Mouse (Mus musculus) midbrain, embryonic 12.5 days (tissue): ENCODE data around the gene Ntn1. TPM values are rescaled to one million over a fixed set of nuclear protein-coding genes. Genes with fewer than 3 reads are reported as not detected.

Source experiments
- ATAC-seq: fragments of 200-750 bp; cut with Nextera tagmentation; 2 replicates; pipeline ENCODE4 v1.8.0; 2017; ENCODE audit warnings: low read depth, moderate TSS enrichment, moderate library complexity; ENCODE audit not compliant: low FRiP score
- H3K27ac ChIP-seq: fragments of 300-500 bp; sonication (generic); replicated peaks from 2 replicates; pipeline ENCODE4 v1.5.1; 2016; ENCODE audit warnings: mild to moderate bottlenecking
- H3K27me3 ChIP-seq: fragments of 300-500 bp; sonication (generic); 2 replicates; pipeline ENCODE4 v1.6.1; 2016; ENCODE audit warnings: mild to moderate bottlenecking
- H3K36me3 ChIP-seq: fragments of 300-500 bp; sonication (generic); 2 replicates; pipeline ENCODE4 v1.6.1; 2016
- H3K4me1 ChIP-seq: fragments of 300-500 bp; sonication (generic); 2 replicates; pipeline ENCODE4 v1.6.1; 2016
- H3K4me2 ChIP-seq: fragments of 300-500 bp; sonication (generic); replicated peaks from 2 replicates; pipeline ENCODE4 v1.6.1; 2016; ENCODE audit warnings: mild to moderate bottlenecking, moderate library complexity
- H3K4me3 ChIP-seq: fragments of 300-500 bp; sonication (generic); 2 replicates; pipeline ENCODE4 v1.5.1; 2016; ENCODE audit warnings: mild to moderate bottlenecking
- H3K9ac ChIP-seq: fragments of 300-500 bp; sonication (generic); replicated peaks from 2 replicates; pipeline ENCODE4 v1.6.1; 2016; ENCODE audit warnings: mild to moderate bottlenecking, moderate library complexity
- H3K9me3 ChIP-seq: fragments of 300-500 bp; sonication (generic); 2 replicates; pipeline ENCODE4 v1.6.1; 2016; ENCODE audit warnings: mild to moderate bottlenecking
- WGBS: fragments of 180-500 bp; shearing (Covaris S2); methylation state at CpG from one replicate; pipeline ENCODE4 v1.1.7; 2016; 5-methylcytosine and 5-hydroxymethylcytosine counted together
- polyA plus RNA-seq: library from polyadenylated mRNA; unstranded; fragments of >200 nt; fragmentation: Nextera tagmentation; extraction: Ambion mirVana; gene quantifications from 2 replicates; pipeline ENCODE4 v1.2.1, GENCODE M21; 2016

Gene Ntn1
- polyA plus RNA-seq, 1 experiment from 2014 or later = 34.6 TPM

- H3K9ac ChIP-seq = 0 out of 2 replicates have a peak overlapping the region, but pooled peaks have one; percentile 4
- no peaks in the 10 kb centered on the region for H3K9me3 ChIP-seq
- H3K27ac ChIP-seq = peak overlapping the region; percentile 72
- H3K4me2 ChIP-seq = peak overlapping the region; percentile 25; the same call in 1 of the 2 replicates
- H3K27me3 ChIP-seq = peaks cover 72% of the 10 kb centered on the region
- 33% methylated on average over 16 of the region's 16 CpGs for WGBS
- H3K4me1 ChIP-seq = peaks cover 28% of the 10 kb centered on the region
- peak; percentile 58 for ATAC-seq
- H3K4me3 ChIP-seq = no peak overlapping the region
- H3K36me3 ChIP-seq = no peaks in the 10 kb centered on the region
Measured at GRCm38 (mm10) chr11:68244254-68244991, 156.2 kb downstream of the Ntn1 start.

GRCm38 (mm10) chr11:68239756-68240155, 160.9 kb downstream of the Ntn1 start:
- Histone ChIP-seq H3K4me2 (no peak overlapping the region), H3K36me3 (0 out of 2 replicates have a peak, but pooled peaks cover 6% of the 10 kb centered on the region), H3K9ac (no peak overlapping the region), H3K4me3 (no peak overlapping the region), H3K4me1 (peaks cover 18% of the 10 kb centered on the region), H3K27ac (no peak overlapping the region), H3K27me3 (peaks cover 70% of the 10 kb centered on the region), H3K9me3 (no peaks in the 10 kb centered on the region)
- 13% methylated on average over 5 of the region's 5 CpGs for WGBS
- ATAC-seq = peak; percentile 23; the same call in 1 of the 2 replicates

DNA sequence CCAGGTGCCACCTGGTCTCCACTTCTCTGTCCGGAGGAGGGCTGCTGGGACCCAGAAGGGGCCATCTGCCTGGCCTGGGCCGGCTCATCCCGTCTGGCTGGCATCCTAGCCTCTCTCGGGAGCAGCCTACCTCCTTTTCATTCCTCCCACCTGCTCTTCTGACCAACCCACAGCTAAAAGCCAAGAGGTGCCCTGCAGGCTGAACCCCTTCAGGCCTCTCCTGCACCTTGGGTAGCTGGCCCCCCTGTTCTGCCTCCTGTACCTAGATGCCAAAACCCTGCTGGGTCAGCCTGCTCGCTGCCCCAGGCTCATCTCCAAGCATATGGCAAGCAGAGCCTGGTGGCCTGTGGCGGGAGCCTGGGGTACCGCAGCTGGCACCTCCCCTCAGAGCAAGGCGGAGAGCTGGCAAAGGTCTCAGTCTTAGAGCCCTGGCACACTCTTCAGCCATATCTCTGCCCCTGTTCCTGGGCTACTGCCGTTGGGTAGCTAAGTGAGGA, 167.1 kb downstream of the Ntn1 start:
- ATAC-seq = no peak
- H3K27ac ChIP-seq = no peak overlapping the region
- H3K27me3 ChIP-seq = peaks cover 70% of the 10 kb centered on the region
- H3K4me3 ChIP-seq = no peak overlapping the region
- no peak overlapping the region for H3K4me2 ChIP-seq
- 0 out of 2 replicates have a peak, but pooled peaks cover 6% of the 10 kb centered on the region for H3K36me3 ChIP-seq
- H3K4me1 ChIP-seq = peaks cover 10% of the 10 kb centered on the region
- 90% methylated on average over 9 of the region's 9 CpGs for WGBS
- no peaks in the 10 kb centered on the region for H3K9me3 ChIP-seq
- H3K9ac ChIP-seq = no peak overlapping the region

DNA sequence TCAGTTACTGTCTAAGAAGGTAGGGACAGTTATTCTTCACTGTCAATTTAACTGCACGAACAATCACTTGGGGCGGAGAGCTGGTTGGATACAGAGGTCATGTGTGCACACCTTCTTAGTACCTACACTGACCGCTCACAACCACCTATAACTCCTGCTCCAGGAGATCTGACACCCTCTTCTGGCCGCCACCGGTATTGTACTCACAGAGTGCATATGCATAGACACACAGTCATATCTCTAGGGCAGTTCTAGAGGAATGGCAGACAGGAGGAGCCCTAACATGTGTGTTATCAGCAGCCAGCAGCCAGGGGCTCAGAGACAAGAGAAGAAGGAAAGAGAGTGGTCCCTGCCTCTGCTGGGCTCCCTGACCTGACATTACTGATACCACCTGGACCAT, 169.1 kb downstream of the Ntn1 start:
- Histone ChIP-seq H3K4me1 (peaks cover 16% of the 10 kb centered on the region), H3K27me3 (peaks cover 60% of the 10 kb centered on the region), H3K27ac (no peak overlapping the region), H3K9me3 (no peaks in the 10 kb centered on the region), H3K4me2 (no peak overlapping the region), H3K36me3 (no peaks in the 10 kb centered on the region), H3K9ac (no peak overlapping the region), H3K4me3 (no peak overlapping the region)
- ATAC-seq = no peak
- 97% methylated on average over 5 of the region's 5 CpGs for WGBS

DNA sequence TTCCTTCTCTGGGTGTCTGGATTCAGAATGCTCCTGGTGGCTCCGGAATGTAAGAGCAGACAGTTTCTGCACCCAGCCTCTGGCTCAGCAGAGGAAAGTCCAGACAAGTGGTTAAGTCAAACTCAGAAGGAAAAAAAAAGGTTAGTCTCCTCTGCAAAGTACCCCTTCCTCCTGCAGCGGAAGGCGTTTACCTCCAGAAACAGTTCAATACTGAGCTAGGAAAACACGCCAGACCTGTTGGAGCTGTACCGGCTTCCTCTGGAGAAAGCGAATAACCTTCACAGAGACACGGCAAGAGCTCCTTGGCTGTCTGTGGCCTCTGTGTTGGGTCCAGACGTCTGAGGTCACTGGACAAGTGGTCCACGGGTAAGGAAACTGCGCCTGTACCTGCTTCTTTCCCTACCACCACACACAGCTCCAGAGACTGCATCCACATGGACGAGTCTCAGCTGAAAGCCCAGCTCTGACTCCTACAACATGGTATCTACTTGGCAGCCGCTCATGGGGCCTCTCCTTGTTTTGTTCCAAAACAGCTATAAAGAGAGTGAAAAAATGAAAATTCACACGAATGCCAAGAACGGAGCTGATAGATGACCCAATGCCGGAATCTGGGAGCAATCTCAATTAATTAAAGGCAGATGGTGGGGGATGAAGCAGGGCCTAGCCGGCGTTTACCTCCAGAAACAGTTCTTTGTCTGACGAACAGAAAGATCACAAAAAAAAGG, 171.5 kb downstream of the Ntn1 start:
- WGBS = 60% methylated on average over 18 of the region's 18 CpGs
- Histone ChIP-seq H3K4me3 (no peak overlapping the region), H3K27me3 (peaks cover 47% of the 10 kb centered on the region), H3K4me2 (no peak overlapping the region), H3K9me3 (no peaks in the 10 kb centered on the region), H3K27ac (no peak overlapping the region), H3K4me1 (peaks cover 23% of the 10 kb centered on the region), H3K9ac (no peak overlapping the region), H3K36me3 (no peaks in the 10 kb centered on the region)
- no peak for ATAC-seq

DNA sequence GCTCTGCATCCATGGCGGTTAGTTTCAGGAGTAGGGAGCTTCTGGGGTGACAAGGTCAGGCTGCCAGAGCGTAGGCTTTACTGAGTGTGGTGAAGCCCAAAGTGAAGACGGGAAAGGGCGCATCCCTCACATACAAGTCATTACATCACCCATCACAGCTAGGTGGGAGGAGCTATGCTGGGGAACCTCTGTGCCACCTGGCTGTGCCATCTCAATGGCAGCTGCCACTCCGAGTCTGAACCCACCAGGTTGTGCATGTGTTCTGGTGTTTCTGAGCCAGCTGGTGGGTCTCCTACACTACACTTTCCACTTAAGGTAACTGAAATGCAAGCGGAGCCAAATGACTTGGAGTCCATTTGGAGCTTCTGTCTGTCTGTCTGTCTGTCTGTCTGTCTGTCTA, 172.8 kb downstream of the Ntn1 start:
- H3K4me3 ChIP-seq = no peak overlapping the region
- WGBS = 83% methylated on average over 6 of the region's 6 CpGs
- H3K9ac ChIP-seq = no peak overlapping the region
- H3K9me3 ChIP-seq = no peaks in the 10 kb centered on the region
- peaks cover 43% of the 10 kb centered on the region for H3K27me3 ChIP-seq
- H3K36me3 ChIP-seq = no peaks in the 10 kb centered on the region
- peaks cover 27% of the 10 kb centered on the region for H3K4me1 ChIP-seq
- H3K27ac ChIP-seq = no peak overlapping the region
- no peak overlapping the region for H3K4me2 ChIP-seq
- no peak for ATAC-seq

DNA sequence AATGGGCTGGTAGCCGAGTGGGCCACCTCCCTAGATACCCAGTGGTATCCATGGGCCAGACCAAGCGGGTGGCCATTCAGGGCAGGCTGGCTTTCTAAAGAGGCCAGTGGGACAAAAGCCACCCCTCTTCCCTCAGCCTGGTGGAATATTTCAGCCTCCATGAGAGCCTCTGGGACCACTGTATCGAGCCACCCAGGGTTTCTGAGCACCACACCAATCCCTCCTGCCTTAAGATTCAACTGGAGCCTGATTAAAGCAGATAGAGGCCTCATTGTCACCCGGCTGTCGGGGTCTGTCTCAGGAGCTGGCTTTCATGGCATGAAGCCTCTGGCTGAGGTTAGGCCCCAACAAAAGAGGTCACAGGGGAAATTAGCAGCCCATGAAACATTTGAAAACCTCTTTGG, 174.0 kb downstream of the Ntn1 start:
- 16% methylated on average over 5 of the region's 5 CpGs for WGBS
- Histone ChIP-seq H3K9ac (no peak overlapping the region), H3K9me3 (no peaks in the 10 kb centered on the region), H3K4me2 (no peak overlapping the region), H3K4me1 (peaks cover 27% of the 10 kb centered on the region), H3K27ac (peak overlapping the region; percentile 1; the same call in 1 of the 2 replicates), H3K4me3 (no peak overlapping the region), H3K27me3 (peaks cover 46% of the 10 kb centered on the region), H3K36me3 (no peaks in the 10 kb centered on the region)
- peak; percentile 30; the same call in 1 of the 2 replicates for ATAC-seq

DNA sequence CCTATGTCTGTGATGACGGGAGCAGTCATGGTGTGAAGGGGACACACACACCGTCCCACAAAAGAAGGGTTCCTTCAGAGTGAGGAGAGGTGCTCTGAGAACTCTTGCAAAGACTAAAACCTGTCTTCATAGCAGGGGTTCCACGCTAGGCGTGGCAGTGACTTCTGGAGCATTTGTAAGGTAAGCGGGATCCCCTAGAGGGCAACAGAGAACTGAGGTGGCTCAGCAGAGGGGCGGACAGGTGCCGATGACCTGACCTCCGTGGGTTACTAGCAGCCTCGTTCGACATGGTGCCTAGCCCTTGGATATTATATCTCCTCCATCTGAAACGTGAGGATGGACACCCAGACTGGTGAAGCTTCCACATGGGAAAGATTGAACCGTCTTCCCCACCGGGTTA, 177.5 kb downstream of the Ntn1 start:
- Histone ChIP-seq H3K36me3 (no peaks in the 10 kb centered on the region), H3K4me1 (peaks cover 17% of the 10 kb centered on the region), H3K27me3 (peaks cover 37% of the 10 kb centered on the region), H3K4me2 (no peak overlapping the region), H3K4me3 (no peak overlapping the region), H3K27ac (no peak overlapping the region), H3K9me3 (no peaks in the 10 kb centered on the region), H3K9ac (no peak overlapping the region)
- 77% methylated on average over 13 of the region's 13 CpGs for WGBS
- no peak for ATAC-seq

DNA sequence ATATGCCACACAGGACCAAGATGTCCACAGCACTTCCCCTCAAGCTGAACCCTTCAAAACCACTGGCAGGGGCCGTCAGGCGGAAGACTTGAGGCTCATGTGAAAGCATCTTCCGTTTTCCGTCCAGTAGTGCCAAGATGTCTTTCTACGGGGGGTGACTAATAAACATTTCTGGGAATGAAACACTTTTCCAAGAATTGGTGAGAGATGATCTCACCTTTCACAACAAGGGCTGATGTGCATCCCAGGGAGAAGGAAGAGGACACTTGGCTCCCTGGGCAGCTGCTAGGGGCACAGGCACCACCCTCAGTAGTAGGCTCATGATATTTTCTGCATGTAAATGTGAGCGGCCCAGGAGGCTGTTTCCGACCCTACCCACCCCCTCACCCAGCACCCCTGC, 178.4 kb downstream of the Ntn1 start:
- Histone ChIP-seq H3K4me1 (peaks cover 21% of the 10 kb centered on the region), H3K4me2 (no peak overlapping the region), H3K27ac (no peak overlapping the region), H3K9me3 (no peaks in the 10 kb centered on the region), H3K4me3 (no peak overlapping the region), H3K36me3 (no peaks in the 10 kb centered on the region), H3K9ac (no peak overlapping the region), H3K27me3 (peaks cover 38% of the 10 kb centered on the region)
- ATAC-seq = no peak
- 87% methylated on average over 7 of the region's 7 CpGs for WGBS

DNA sequence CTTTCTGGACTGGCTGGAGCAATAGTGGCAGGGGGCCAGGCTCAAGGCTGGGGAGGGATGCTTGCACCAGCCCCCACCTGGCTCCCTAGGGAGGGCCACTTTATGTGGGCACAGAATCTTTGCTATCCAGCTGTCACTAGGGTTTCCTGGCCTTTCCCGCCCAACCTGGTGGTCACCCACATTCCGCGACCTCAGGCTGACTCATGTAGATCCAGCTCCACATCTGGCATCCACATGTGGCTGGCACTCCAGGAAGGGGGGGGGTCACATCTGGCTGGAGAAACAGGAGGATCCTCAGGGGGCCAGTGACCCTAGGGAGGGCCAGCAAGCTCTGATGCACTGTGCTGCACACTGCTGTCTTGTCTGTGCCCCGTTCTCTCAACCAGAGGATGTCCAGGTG, 179.9 kb downstream of the Ntn1 start:
- 85% methylated on average over 4 of the region's 4 CpGs for WGBS
- Histone ChIP-seq H3K4me1 (peaks cover 23% of the 10 kb centered on the region), H3K9ac (no peak overlapping the region), H3K36me3 (no peaks in the 10 kb centered on the region), H3K4me2 (no peak overlapping the region), H3K4me3 (no peak overlapping the region), H3K27me3 (peaks cover 38% of the 10 kb centered on the region), H3K9me3 (no peaks in the 10 kb centered on the region), H3K27ac (no peak overlapping the region)
- no peak for ATAC-seq

GRCm38 (mm10) chr11:68216041-68216440, 184.6 kb downstream of the Ntn1 start:
- no peak for ATAC-seq
- peaks cover 48% of the 10 kb centered on the region for H3K4me1 ChIP-seq
- peaks cover 32% of the 10 kb centered on the region for H3K27me3 ChIP-seq
- H3K36me3 ChIP-seq = 0 out of 2 replicates have a peak, but pooled peaks cover 6% of the 10 kb centered on the region
- no peak overlapping the region for H3K4me2 ChIP-seq
- H3K27ac ChIP-seq = peak overlapping the region; percentile 90
- no peak overlapping the region for H3K4me3 ChIP-seq
- WGBS = 51% methylated on average over 11 of the region's 11 CpGs
- no peak overlapping the region for H3K9ac ChIP-seq
- H3K9me3 ChIP-seq = no peaks in the 10 kb centered on the region
